Mouse (Mus musculus) limb, embryonic 10.5 days (tissue): ENCODE measurements around the gene Spata3. TPM values are rescaled to one million over a fixed set of nuclear protein-coding genes. Genes with fewer than 3 reads are reported as not detected.
"Not testable (repeated sequence)": the region's sequence is repeated elsewhere in the genome, so short reads cannot be mapped to it uniquely, and the experiment has no call there.

Experiments used
- DNase-seq: peaks from one replicate; pipeline ENCODE4 v3.0.0-alpha.2; 2017; ENCODE audit warnings: low spot score
- H3K27ac ChIP-seq: fragments of 300-500 bp; sonication (generic); 2 replicates; pipeline ENCODE4 v1.5.1; 2016; ENCODE audit warnings: mild to moderate bottlenecking
- H3K27me3 ChIP-seq: fragments of 300-500 bp; sonication (generic); 2 replicates; pipeline ENCODE4 v1.6.1; 2016; ENCODE audit warnings: low read depth, mild to moderate bottlenecking; ENCODE audit not compliant: poor library complexity, severe bottlenecking
- H3K36me3 ChIP-seq: fragments of 300-500 bp; sonication (generic); 2 replicates; pipeline ENCODE4 v1.6.1; 2016; ENCODE audit warnings: mild to moderate bottlenecking, moderate library complexity
- H3K4me1 ChIP-seq: fragments of 300-500 bp; sonication (generic); 2 replicates; pipeline ENCODE4 v1.6.1; 2016
- H3K4me3 ChIP-seq: fragments of 300-500 bp; sonication (generic); 2 replicates; pipeline ENCODE4 v1.5.1; 2016; ENCODE audit warnings: mild to moderate bottlenecking, moderate library complexity
- H3K9me3 ChIP-seq: fragments of 300-500 bp; sonication (generic); replicated peaks from 2 replicates; pipeline ENCODE4 v1.6.1; 2016; ENCODE audit warnings: mild to moderate bottlenecking
- WGBS: fragments of 180-500 bp; shearing (Covaris S2); methylation state at CpG from one replicate; pipeline ENCODE4 v1.1.7; 2016; 5-methylcytosine and 5-hydroxymethylcytosine counted together
- polyA plus RNA-seq: library from polyadenylated mRNA; unstranded; fragments of >200 nt; fragmentation: Nextera tagmentation; extraction: Ambion mirVana; gene quantifications from 2 replicates; pipeline ENCODE4 v1.2.1, GENCODE M21; 2016

Spata3 gene
- not detected in 2 replicates for polyA plus RNA-seq

DNA sequence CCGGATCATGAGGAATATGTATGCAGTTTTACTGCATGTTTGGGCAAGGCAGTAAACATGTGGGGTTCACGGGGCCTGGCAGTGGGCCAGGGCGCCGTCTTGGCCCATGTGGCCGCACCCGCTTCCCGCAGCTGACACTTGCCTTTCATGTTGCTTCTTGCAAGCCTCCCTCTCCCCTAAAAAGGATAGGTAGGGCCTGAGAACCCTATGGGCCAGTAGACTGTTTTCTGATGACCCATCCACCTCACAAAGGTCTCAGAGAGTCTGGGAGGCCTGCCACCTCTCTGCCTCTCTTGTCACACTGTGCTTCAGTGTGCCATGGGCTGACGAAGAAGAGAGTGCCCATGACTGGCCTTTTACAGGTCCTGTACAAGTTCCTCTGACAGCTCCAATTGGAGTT lies at the start of gene Spata3:
Gene Spata3, plus strand, starts transcription at position 301 of the 400 bp plus-strand sequence.
- WGBS = 91% methylated on average over 8 of the region's 8 CpGs
- H3K4me1 ChIP-seq = peaks cover 13% of the 10 kb centered on the region
- no peak for DNase-seq
- H3K36me3 ChIP-seq = no peaks in the 10 kb centered on the region
- no peak within 1 kb of the TSS for H3K27ac ChIP-seq
- no peaks in the 10 kb centered on the region for H3K9me3 ChIP-seq
- H3K27me3 ChIP-seq = peaks cover 46% of the 10 kb centered on the region
- no peak within 1 kb of the TSS for H3K4me3 ChIP-seq

DNA sequence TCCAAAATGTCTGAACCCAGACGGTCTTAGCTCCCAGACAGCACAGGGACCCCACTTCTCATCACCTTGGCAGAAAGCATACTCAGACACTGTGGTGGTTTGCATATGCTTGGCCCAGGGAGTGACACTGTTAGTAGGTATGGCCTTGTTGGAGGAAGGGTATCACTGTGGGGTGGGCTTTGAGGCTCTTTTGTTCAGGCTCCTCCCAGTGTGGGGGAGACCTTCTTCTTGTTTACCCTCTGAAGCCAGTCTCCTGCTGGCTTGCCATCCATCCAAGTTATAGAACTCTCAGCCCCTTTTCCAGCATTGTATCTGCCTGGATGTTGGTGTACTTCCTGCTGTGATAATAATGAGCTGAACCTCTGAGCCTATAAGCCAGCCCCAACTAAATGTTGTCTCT lies 47.5 kb upstream of the Spata3 start:
- Histone ChIP-seq H3K4me1 (no peaks in the 10 kb centered on the region), H3K4me3 (no peak overlapping the region), H3K36me3 (no peaks in the 10 kb centered on the region), H3K27ac (no peak overlapping the region), H3K9me3 (no peaks in the 10 kb centered on the region), H3K27me3 (no peaks in the 10 kb centered on the region)
- no peak for DNase-seq
- 79% methylated on average over 1 of the region's 1 CpGs for WGBS

- Histone ChIP-seq H3K9me3 (no peaks in the 10 kb centered on the region), H3K4me1 (no peaks in the 10 kb centered on the region), H3K36me3 (no peaks in the 10 kb centered on the region), H3K27ac (no peak overlapping the region), H3K27me3 (no peaks in the 10 kb centered on the region), H3K4me3 (no peak overlapping the region)
- WGBS = 93% methylated on average over 1 of the region's 1 CpGs
- no peak for DNase-seq
These were observed 47.1 kb upstream of the Spata3 start for GRCm38 (mm10) chr1:85969519-85969918.

- H3K4me3 ChIP-seq = no peak overlapping the region
- H3K9me3 ChIP-seq = no peaks in the 10 kb centered on the region
- WGBS = 93% methylated on average over 3 of the region's 3 CpGs
- no peaks in the 10 kb centered on the region for H3K4me1 ChIP-seq
- H3K27me3 ChIP-seq = no peaks in the 10 kb centered on the region
- H3K27ac ChIP-seq = no peak overlapping the region
- H3K36me3 ChIP-seq = no peaks in the 10 kb centered on the region
- DNase-seq = no peak
These were observed 45.5 kb upstream of the Spata3 start for GRCm38 (mm10) chr1:85971070-85971469.

DNA sequence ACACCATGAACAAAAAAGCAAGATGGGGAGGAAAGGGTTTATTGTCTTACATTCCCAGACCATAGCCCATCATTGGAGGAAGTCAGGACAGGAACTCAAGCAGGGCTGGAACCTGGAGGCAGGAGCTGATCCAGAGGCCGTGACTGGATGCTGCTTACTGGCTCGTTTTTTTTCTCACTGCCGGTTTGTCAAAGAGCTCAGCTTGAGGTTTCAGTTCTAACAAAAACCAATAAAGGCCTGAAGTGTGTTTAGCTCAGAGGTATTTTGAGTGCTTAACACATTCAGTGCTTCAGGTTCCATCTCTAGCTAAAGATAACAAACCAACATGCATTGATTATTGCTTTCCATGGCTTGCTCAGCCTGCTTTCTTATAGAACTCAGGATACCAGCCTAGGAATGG lies 44.3 kb upstream of the Spata3 start:
- Histone ChIP-seq H3K4me3 (no peak overlapping the region), H3K4me1 (no peaks in the 10 kb centered on the region), H3K27me3 (no peaks in the 10 kb centered on the region), H3K9me3 (no peaks in the 10 kb centered on the region), H3K27ac (no peak overlapping the region), H3K36me3 (no peaks in the 10 kb centered on the region)
- WGBS = 80% methylated on average over 3 of the region's 3 CpGs
- no peak for DNase-seq

DNA sequence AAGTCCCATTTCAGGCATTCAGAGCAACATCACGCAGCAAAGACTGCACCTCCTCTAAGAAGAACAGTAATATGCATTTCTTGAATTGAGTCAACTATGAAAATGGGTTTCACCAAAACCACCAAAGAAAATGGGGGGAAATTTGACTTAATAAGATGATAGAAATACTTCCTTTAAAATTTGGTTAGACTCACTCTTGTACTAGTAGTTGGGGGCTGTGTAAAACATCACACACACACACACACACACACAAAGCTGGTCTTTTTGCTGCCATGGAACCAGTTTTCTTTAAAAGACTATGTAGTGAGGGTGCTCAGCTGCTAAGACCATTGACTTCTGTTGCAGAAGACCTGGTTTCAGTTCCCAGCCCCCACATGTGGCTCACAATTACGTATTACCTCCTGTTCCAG lies 43.1 kb upstream of the Spata3 start:
- no peaks in the 10 kb centered on the region for H3K4me1 ChIP-seq
- H3K36me3 ChIP-seq = no peaks in the 10 kb centered on the region
- no peaks in the 10 kb centered on the region for H3K27me3 ChIP-seq
- no peak overlapping the region for H3K27ac ChIP-seq
- no peak for DNase-seq
- 90% methylated on average over 2 of the region's 2 CpGs for WGBS
- H3K4me3 ChIP-seq = no peak overlapping the region
- H3K9me3 ChIP-seq = no peaks in the 10 kb centered on the region

GRCm38 (mm10) chr1:85977709-85978108 lies 38.9 kb upstream of the Spata3 start:
- H3K9me3 ChIP-seq = no peaks in the 10 kb centered on the region
- H3K4me3 ChIP-seq = no peak overlapping the region
- H3K27me3 ChIP-seq = no peaks in the 10 kb centered on the region
- H3K27ac ChIP-seq = no peak overlapping the region
- 85% methylated on average over 3 of the region's 3 CpGs for WGBS
- DNase-seq = no peak
- no peaks in the 10 kb centered on the region for H3K36me3 ChIP-seq
- H3K4me1 ChIP-seq = no peaks in the 10 kb centered on the region

DNA sequence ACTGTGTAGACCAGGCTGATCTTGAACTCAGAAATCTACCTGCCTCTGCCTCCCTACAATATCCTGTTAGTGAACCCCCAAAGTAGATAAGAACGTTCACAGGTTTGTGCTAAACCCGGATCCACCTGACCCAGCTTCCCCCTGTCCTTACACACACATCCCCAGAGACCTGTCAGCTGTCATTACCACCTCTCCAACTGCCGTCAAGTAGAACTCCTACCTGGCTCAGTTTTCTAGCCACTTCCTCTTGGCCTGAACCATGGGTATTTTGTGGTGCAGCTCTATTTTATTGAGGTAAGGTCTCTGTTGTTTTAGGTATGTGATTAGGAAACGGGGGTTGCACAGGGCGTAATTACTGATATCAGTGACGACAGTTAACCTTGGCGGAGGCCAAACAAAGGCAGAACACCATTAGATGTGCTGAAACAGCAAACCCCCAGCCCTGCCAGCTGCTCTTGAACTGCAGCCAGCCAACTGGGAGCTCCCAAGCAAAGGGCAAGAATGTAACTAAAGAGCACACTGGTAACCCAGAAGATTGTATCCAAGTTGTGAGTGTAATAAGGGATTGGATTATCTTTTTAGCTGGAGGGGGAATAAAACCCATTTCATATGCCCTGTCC lies 34.8 kb upstream of the Spata3 start:
- WGBS = 73% methylated on average over 7 of the region's 7 CpGs
- H3K4me3 ChIP-seq = no peak overlapping the region
- H3K27me3 ChIP-seq = no peaks in the 10 kb centered on the region
- no peak for DNase-seq
- H3K36me3 ChIP-seq = no peaks in the 10 kb centered on the region
- H3K9me3 ChIP-seq = no peaks in the 10 kb centered on the region
- no peak overlapping the region for H3K27ac ChIP-seq
- H3K4me1 ChIP-seq = no peaks in the 10 kb centered on the region

GRCm38 (mm10) chr1:85985784-85986183 lies 30.8 kb upstream of the Spata3 start:
- DNase-seq = no peak
- 87% methylated on average over 3 of the region's 3 CpGs for WGBS
- Histone ChIP-seq H3K9me3 (no peaks in the 10 kb centered on the region), H3K27ac (no peak overlapping the region), H3K4me1 (no peaks in the 10 kb centered on the region), H3K27me3 (no peaks in the 10 kb centered on the region), H3K4me3 (no peak overlapping the region), H3K36me3 (no peaks in the 10 kb centered on the region)

GRCm38 (mm10) chr1:85988351-85988750 lies 28.3 kb upstream of the Spata3 start:
- Histone ChIP-seq H3K36me3 (no peaks in the 10 kb centered on the region), H3K4me1 (no peaks in the 10 kb centered on the region), H3K27ac (no peak overlapping the region), H3K4me3 (no peak overlapping the region), H3K27me3 (no peaks in the 10 kb centered on the region), H3K9me3 (no peaks in the 10 kb centered on the region)
- 82% methylated on average over 4 of the region's 4 CpGs for WGBS
- no peak for DNase-seq

GRCm38 (mm10) chr1:85988882-85989281 lies 27.7 kb upstream of the Spata3 start:
- not testable (repeated sequence) for H3K9me3 ChIP-seq, H3K27me3 ChIP-seq, H3K4me3 ChIP-seq, H3K4me1 ChIP-seq, H3K27ac ChIP-seq, H3K36me3 ChIP-seq, DNase-seq
- 94% methylated on average over 4 of the region's 4 CpGs for WGBS

GRCm38 (mm10) chr1:85992175-85992574 lies 24.4 kb upstream of the Spata3 start:
- Histone ChIP-seq H3K36me3 (no peaks in the 10 kb centered on the region), H3K27me3 (no peaks in the 10 kb centered on the region), H3K4me3 (no peak overlapping the region), H3K27ac (no peak overlapping the region), H3K4me1 (no peaks in the 10 kb centered on the region), H3K9me3 (no peaks in the 10 kb centered on the region)
- DNase-seq = no peak
- WGBS = 88% methylated on average over 9 of the region's 9 CpGs

DNA sequence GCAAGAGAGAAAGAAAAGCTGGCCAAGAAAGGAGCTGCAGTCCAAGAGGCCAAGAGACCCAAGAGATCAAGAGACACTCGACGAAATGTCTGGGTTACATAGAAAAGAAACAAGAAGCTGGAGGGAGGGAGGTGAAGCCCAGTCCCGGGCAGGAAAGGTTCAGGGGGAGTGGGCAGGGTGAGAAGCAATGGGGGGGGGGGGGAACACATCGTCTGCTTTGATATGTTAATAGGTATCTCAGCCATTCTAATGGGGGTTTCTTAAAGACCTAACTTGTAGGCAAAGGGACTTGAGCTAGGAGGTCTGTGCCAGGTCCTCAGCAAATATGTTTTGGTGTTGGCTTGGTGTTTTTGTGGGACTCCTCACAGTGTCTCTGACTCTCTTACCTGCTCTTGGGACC lies 23.1 kb upstream of the Spata3 start:
- no peaks in the 10 kb centered on the region for H3K36me3 ChIP-seq
- DNase-seq = no peak
- 70% methylated on average over 4 of the region's 4 CpGs for WGBS
- no peak overlapping the region for H3K27ac ChIP-seq
- H3K4me3 ChIP-seq = no peak overlapping the region
- no peaks in the 10 kb centered on the region for H3K9me3 ChIP-seq
- H3K4me1 ChIP-seq = no peaks in the 10 kb centered on the region
- H3K27me3 ChIP-seq = no peaks in the 10 kb centered on the region

DNA sequence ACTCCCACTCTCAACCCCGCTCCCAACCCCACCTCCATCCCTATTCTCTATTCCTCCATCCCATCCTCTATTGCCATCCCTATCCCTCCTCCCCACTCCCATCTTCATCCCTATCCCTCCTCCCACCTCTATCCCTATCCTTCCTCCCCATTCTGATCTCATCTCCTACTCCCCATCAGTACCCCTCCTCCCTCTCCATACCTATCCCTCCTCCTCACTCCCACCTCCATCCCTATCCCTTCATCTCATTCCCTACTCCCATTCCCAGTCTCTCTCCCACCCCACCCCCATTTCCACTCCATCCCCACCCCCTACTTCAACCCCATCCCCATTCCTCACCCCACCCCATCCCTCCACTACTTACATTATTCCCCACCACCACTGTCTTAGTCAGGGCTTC lies 19.4 kb upstream of the Spata3 start:
- 96% methylated on average over 1 of the region's 1 CpGs for whole genome bisulfite sequencing
- Histone ChIP-seq H3K27me3 (no peaks in the 10 kb centered on the region), H3K4me1 (no peaks in the 10 kb centered on the region), H3K9me3 (no peaks in the 10 kb centered on the region), H3K4me3 (no peak overlapping the region), H3K27ac (no peak overlapping the region), H3K36me3 (no peaks in the 10 kb centered on the region)
- DNase-seq = no peak
